Mouse (Mus musculus) midbrain, embryonic 11.5 days (tissue): ENCODE measurements around the gene Kcna6. TPM values are rescaled to one million over a fixed set of nuclear protein-coding genes. Genes with fewer than 3 reads are reported as not detected.

Source experiments
- ATAC-seq: fragments of 200-750 bp; cut with Nextera tagmentation; 2 replicates; pipeline ENCODE4 v1.8.0; 2017; ENCODE audit warnings: moderate TSS enrichment, moderate library complexity; ENCODE audit not compliant: low FRiP score
- DNase-seq: peaks from one replicate; pipeline ENCODE4 v3.0.0; 2015; ENCODE audit warnings: low spot score; ENCODE audit errors: missing footprints
- H3K27ac ChIP-seq: fragments of 300-500 bp; sonication (generic); 2 replicates; pipeline ENCODE4 v1.5.1; 2014; ENCODE audit warnings: low read depth, low read length
- H3K27me3 ChIP-seq: fragments of 300-500 bp; sonication (generic); 2 replicates; pipeline ENCODE4 v1.6.1; 2014; ENCODE audit warnings: mild to moderate bottlenecking, low read length, moderate library complexity, mixed read lengths; ENCODE audit not compliant: control insufficient read depth, insufficient read depth
- H3K36me3 ChIP-seq: fragments of 300-500 bp; sonication (generic); 2 replicates; pipeline ENCODE4 v1.6.1; 2014; ENCODE audit warnings: mild to moderate bottlenecking, low read length, moderate library complexity, mixed read lengths; ENCODE audit not compliant: control insufficient read depth, insufficient read depth
- H3K4me1 ChIP-seq: fragments of 300-500 bp; sonication (generic); 2 replicates; pipeline ENCODE4 v1.6.1; 2014; ENCODE audit warnings: low read length; ENCODE audit not compliant: control insufficient read depth, insufficient read depth
- H3K4me2 ChIP-seq: fragments of 300-500 bp; sonication (generic); 2 replicates; pipeline ENCODE4 v1.6.1; 2014; ENCODE audit warnings: mild to moderate bottlenecking, moderate library complexity
- H3K4me3 ChIP-seq: fragments of 300-500 bp; sonication (generic); 2 replicates; pipeline ENCODE4 v1.5.1; 2014; ENCODE audit warnings: low read depth, low read length
- H3K9ac ChIP-seq: fragments of 300-500 bp; sonication (generic); 2 replicates; pipeline ENCODE4 v1.6.1; 2014; ENCODE audit warnings: low read length
- H3K9me3 ChIP-seq: fragments of 300-500 bp; sonication (generic); 2 replicates; pipeline ENCODE4 v1.6.1; 2016; ENCODE audit warnings: low read length; ENCODE audit not compliant: control insufficient read depth
- WGBS: fragments of 180-500 bp; shearing (Covaris S2); extraction: QIAGEN DNeasy Blood & Tissue Kit; methylation state at CpG from one replicate; pipeline ENCODE4 v1.1.7; 2014; 5-methylcytosine and 5-hydroxymethylcytosine counted together
- polyA plus RNA-seq: library from polyadenylated mRNA; unstranded; fragments of >200 nt; fragmentation: Nextera tagmentation; extraction: Ambion mirVana; gene quantifications from 2 replicates; pipeline ENCODE4 v1.2.1, GENCODE M21; 2014

Gene Kcna6
- polyA plus RNA-seq, 1 experiment from 2014 or later: 4.0 TPM

- Histone ChIP-seq H3K27ac (peak overlapping the region; percentile 57), H3K4me2 (no peak overlapping the region), H3K4me3 (no peak overlapping the region), H3K9ac (no peak overlapping the region), H3K27me3 (no peaks in the 10 kb centered on the region), H3K4me1 (peaks cover 18% of the 10 kb centered on the region), H3K36me3 (no peaks in the 10 kb centered on the region), H3K9me3 (no peaks in the 10 kb centered on the region)
- no peak for ATAC-seq
- DNase-seq: no peak
- 76% methylated on average over 11 of the region's 11 CpGs for WGBS
Measured at GRCm38 (mm10) chr6:126768957-126769665, 28.6 kb upstream of the Kcna6 start.

- Histone ChIP-seq H3K4me1 (peaks cover 18% of the 10 kb centered on the region), H3K4me2 (no peak overlapping the region), H3K27ac (peak overlapping the region; percentile 57), H3K36me3 (no peaks in the 10 kb centered on the region), H3K9me3 (no peaks in the 10 kb centered on the region), H3K4me3 (no peak overlapping the region), H3K27me3 (no peaks in the 10 kb centered on the region), H3K9ac (peak overlapping the region; percentile 16; the same call in 1 of the 2 replicates)
- no peak for DNase-seq
- 30% methylated on average over 7 of the region's 7 CpGs for WGBS
- ATAC-seq: peak; percentile 84
Measured at GRCm38 (mm10) chr6:126767610-126768532, 27.4 kb upstream of the Kcna6 start.

GRCm38 (mm10) chr6:126766552-126766951 lies 26.1 kb upstream of the Kcna6 start:
- peak; percentile 84 for DNase-seq
- WGBS: 58% methylated on average over 5 of the region's 5 CpGs
- H3K27me3 ChIP-seq: no peaks in the 10 kb centered on the region
- H3K4me2 ChIP-seq: no peak overlapping the region
- ATAC-seq: peak; percentile 59; the same call in 1 of the 2 replicates
- H3K27ac ChIP-seq: no peak overlapping the region
- peaks cover 18% of the 10 kb centered on the region for H3K4me1 ChIP-seq
- H3K9me3 ChIP-seq: no peaks in the 10 kb centered on the region
- H3K9ac ChIP-seq: no peak overlapping the region
- no peaks in the 10 kb centered on the region for H3K36me3 ChIP-seq
- no peak overlapping the region for H3K4me3 ChIP-seq

GRCm38 (mm10) chr6:126764563-126765091 lies 24.2 kb upstream of the Kcna6 start:
- WGBS: 80% methylated on average over 10 of the region's 11 CpGs
- Histone ChIP-seq H3K4me1 (peaks cover 18% of the 10 kb centered on the region), H3K27me3 (no peaks in the 10 kb centered on the region), H3K4me2 (no peak overlapping the region), H3K27ac (no peak overlapping the region), H3K36me3 (no peaks in the 10 kb centered on the region), H3K9ac (no peak overlapping the region), H3K9me3 (no peaks in the 10 kb centered on the region), H3K4me3 (no peak overlapping the region)
- ATAC-seq: no peak
- DNase-seq: no peak

- peaks cover 3% of the 10 kb centered on the region; the same call in 1 of the 2 replicates for H3K4me1 ChIP-seq
- WGBS: 84% methylated on average over 4 of the region's 4 CpGs
- no peak overlapping the region for H3K27ac ChIP-seq
- H3K36me3 ChIP-seq: no peaks in the 10 kb centered on the region
- H3K27me3 ChIP-seq: no peaks in the 10 kb centered on the region
- H3K4me2 ChIP-seq: no peak overlapping the region
- no peak overlapping the region for H3K4me3 ChIP-seq
- no peak for ATAC-seq
- H3K9ac ChIP-seq: no peak overlapping the region
- H3K9me3 ChIP-seq: no peaks in the 10 kb centered on the region
- no peak for DNase-seq
Measured at GRCm38 (mm10) chr6:126761362-126761761, 20.9 kb upstream of the Kcna6 start.

GRCm38 (mm10) chr6:126755729-126756411 lies 15.4 kb upstream of the Kcna6 start:
- Histone ChIP-seq H3K4me3 (no peak overlapping the region), H3K36me3 (no peaks in the 10 kb centered on the region), H3K4me2 (no peak overlapping the region), H3K27ac (no peak overlapping the region), H3K9me3 (no peaks in the 10 kb centered on the region), H3K4me1 (no peaks in the 10 kb centered on the region; the same call in 1 of the 2 replicates), H3K27me3 (no peaks in the 10 kb centered on the region), H3K9ac (0 out of 2 replicates have a peak overlapping the region, but pooled peaks have one; percentile 38)
- 41% methylated on average over 8 of the region's 8 CpGs for WGBS
- no peak for ATAC-seq
- no peak for DNase-seq

- DNase-seq (peak; percentile 90), ATAC-seq (peak; percentile 63; the same call in 1 of the 2 replicates)
- Histone ChIP-seq H3K4me2 (0 out of 2 replicates have a peak overlapping the region, but pooled peaks have one; percentile 3), H3K4me3 (no peak overlapping the region), H3K4me1 (no peaks in the 10 kb centered on the region; the same call in 1 of the 2 replicates), H3K27ac (no peak overlapping the region), H3K27me3 (no peaks in the 10 kb centered on the region), H3K36me3 (no peaks in the 10 kb centered on the region), H3K9me3 (no peaks in the 10 kb centered on the region), H3K9ac (peak overlapping the region; percentile 47; the same call in 1 of the 2 replicates)
- WGBS: 40% methylated on average over 12 of the region's 12 CpGs
Measured at GRCm38 (mm10) chr6:126752520-126752919, 12.0 kb upstream of the Kcna6 start.

GRCm38 (mm10) chr6:126745888-126746287 lies 5.4 kb upstream of the Kcna6 start:
- no peak for DNase-seq
- Histone ChIP-seq H3K36me3 (no peaks in the 10 kb centered on the region), H3K27me3 (no peaks in the 10 kb centered on the region; the same call in 1 of the 2 replicates), H3K27ac (no peak overlapping the region), H3K9me3 (no peaks in the 10 kb centered on the region), H3K9ac (no peak overlapping the region), H3K4me1 (no peaks in the 10 kb centered on the region), H3K4me2 (no peak overlapping the region), H3K4me3 (no peak overlapping the region)
- WGBS: 71% methylated on average over 1 of the region's 1 CpGs
- ATAC-seq: no peak
